Mouse (Mus musculus): ENCODE measurements around the gene Coq2. TPM values are rescaled to one million over a fixed set of nuclear protein-coding genes. Genes with fewer than 3 reads are reported as not detected.
A peak's percentile ranks its signal among the peaks of the same experiment; 100 is the strongest.

Coq2 gene
- polyA plus RNA-seq, 1 experiment from 2014 or later, result 52.7 TPM

GRCm38 (mm10) chr5:100697398-100697797 lies 22.5 kb upstream of the Coq2 start:
- no peak for ATAC-seq (ENCODE audit: low FRiP score)
- no peaks in the 10 kb centered on the region for H3K4me1 ChIP-seq
- H3K9ac ChIP-seq (replicated peaks), result no peak overlapping the region
- no peak overlapping the region for H3K4me2 ChIP-seq
- H3K27ac ChIP-seq (replicated peaks), result no peak overlapping the region
- WGBS, result 77% methylated on average over 2 of the region's 2 CpGs
- no peaks in the 10 kb centered on the region for H3K27me3 ChIP-seq (replicated peaks)
- H3K36me3 ChIP-seq, result no peaks in the 10 kb centered on the region
- no peak overlapping the region for H3K4me3 ChIP-seq (replicated peaks)
- H3K9me3 ChIP-seq (replicated peaks), result no peaks in the 10 kb centered on the region

GRCm38 (mm10) chr5:100685631-100686030 lies 10.7 kb upstream of the Coq2 start:
- H3K27ac ChIP-seq (replicated peaks), result no peak overlapping the region
- no peaks in the 10 kb centered on the region for H3K9me3 ChIP-seq (replicated peaks)
- no peak overlapping the region for H3K4me2 ChIP-seq
- H3K36me3 ChIP-seq, result no peaks in the 10 kb centered on the region
- H3K9ac ChIP-seq (replicated peaks), result no peak overlapping the region
- 67% methylated on average over 4 of the region's 4 CpGs for WGBS
- no peaks in the 10 kb centered on the region for H3K27me3 ChIP-seq (replicated peaks)
- H3K4me1 ChIP-seq, result no peaks in the 10 kb centered on the region
- ATAC-seq (ENCODE audit: low FRiP score), result no peak
- no peak overlapping the region for H3K4me3 ChIP-seq (replicated peaks)

- WGBS, result 74% methylated on average over 6 of the region's 6 CpGs
- no peak overlapping the region for H3K4me3 ChIP-seq (replicated peaks)
- no peaks in the 10 kb centered on the region for H3K27me3 ChIP-seq (replicated peaks)
- H3K9me3 ChIP-seq (replicated peaks), result no peaks in the 10 kb centered on the region
- no peak overlapping the region for H3K27ac ChIP-seq (replicated peaks)
- no peak overlapping the region for H3K4me2 ChIP-seq
- no peaks in the 10 kb centered on the region for H3K36me3 ChIP-seq
- H3K9ac ChIP-seq (replicated peaks), result no peak overlapping the region
- no peaks in the 10 kb centered on the region for H3K4me1 ChIP-seq
- ATAC-seq (ENCODE audit: low FRiP score), result no peak
Measured at GRCm38 (mm10) chr5:100680542-100680933, 5.6 kb upstream of the Coq2 start.

DNA sequence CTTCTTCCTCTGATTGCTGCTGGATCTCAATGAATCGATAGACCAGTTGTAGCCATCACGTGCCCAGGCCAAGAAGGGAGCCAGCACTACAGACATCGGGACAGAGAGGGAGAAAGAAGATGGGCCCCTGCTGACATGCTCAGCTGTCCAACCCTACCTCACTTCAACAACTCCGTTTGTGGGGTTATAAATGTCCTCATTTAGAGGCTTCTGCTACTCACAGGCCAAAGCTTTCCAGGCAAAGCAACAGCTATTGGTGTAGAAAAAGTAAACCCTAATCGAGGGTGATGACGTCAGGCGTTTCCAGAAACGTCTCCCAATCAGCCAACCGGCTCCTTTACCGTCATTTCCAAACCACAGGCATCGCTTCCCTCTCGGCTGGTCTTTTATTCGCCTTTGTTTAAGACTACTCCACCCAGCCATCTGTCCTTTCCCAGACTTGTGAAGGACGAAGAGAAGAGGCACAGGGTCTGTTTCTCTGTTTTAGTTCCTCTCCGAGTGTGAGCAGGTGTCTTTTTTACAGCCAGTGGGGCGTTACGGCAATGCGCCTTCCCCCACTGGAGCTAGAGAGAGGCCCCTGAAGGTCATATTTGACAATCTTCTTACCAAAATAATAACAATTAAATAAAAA lies 5.1 kb upstream of the Coq2 start:
- Histone ChIP-seq H3K4me1 (peaks cover 2% of the 10 kb centered on the region), H3K9me3 (replicated peaks) (no peaks in the 10 kb centered on the region), H3K9ac (replicated peaks) (no peak overlapping the region), H3K36me3 (no peaks in the 10 kb centered on the region), H3K4me3 (replicated peaks) (no peak overlapping the region), H3K27me3 (replicated peaks) (no peaks in the 10 kb centered on the region), H3K27ac (replicated peaks) (no peak overlapping the region), H3K4me2 (no peak overlapping the region)
- 56% methylated on average over 18 of the region's 18 CpGs for WGBS
- ATAC-seq (ENCODE audit: low FRiP score), result no peak

DNA sequence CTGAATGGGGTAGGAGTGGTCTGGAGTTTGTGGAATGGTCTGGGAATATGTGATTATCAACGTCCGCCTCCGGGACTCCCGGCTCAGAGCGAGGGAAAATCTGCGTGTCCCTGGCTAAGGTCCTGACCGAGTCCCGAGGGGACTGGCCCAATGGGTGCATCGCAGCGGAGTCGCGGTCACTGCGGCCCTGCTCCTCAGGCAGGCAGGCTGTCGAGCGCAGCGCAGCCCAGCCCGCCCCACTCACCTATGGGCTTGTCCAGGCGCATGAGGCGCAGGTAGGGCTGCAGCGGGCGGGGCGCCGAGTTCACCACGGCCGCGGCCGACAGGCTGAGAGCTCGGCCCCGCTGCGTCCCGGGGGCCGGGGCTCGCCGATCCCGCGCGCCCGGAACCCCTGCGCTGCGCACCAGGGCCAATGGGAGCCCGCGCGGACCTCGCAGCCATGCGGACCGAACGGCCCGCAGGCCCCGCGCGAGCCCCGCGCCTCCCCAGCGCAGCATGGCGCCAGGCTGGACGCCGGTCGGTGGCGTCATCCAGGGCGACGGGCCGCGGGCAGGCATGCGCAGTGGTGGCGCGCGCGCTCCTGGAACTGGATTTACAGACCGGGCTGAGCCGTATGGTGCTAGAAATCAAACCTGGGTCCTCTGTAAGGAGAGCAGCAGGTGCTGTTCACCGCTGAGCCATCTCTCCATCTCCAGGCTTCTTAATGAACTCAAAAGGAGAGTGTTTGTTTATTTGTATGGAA lies 1.0 kb downstream of the Coq2 start:
- H3K9me3 ChIP-seq (replicated peaks), result no peaks in the 10 kb centered on the region
- H3K4me1 ChIP-seq, result peaks cover 27% of the 10 kb centered on the region
- peak overlapping the region; percentile 78 for H3K27ac ChIP-seq (replicated peaks)
- peak overlapping the region; percentile 74 for H3K4me2 ChIP-seq
- H3K36me3 ChIP-seq, result 0 out of 2 replicates have a peak, but pooled peaks cover 3% of the 10 kb centered on the region
- WGBS, result under 1% methylated on average over 50 of the region's 71 CpGs
- peak overlapping the region; percentile 81 for H3K4me3 ChIP-seq (replicated peaks)
- peak; percentile 98 for ATAC-seq (ENCODE audit: low FRiP score)
- no peaks in the 10 kb centered on the region for H3K27me3 ChIP-seq (replicated peaks)
- peak overlapping the region; percentile 85 for H3K9ac ChIP-seq (replicated peaks)

DNA sequence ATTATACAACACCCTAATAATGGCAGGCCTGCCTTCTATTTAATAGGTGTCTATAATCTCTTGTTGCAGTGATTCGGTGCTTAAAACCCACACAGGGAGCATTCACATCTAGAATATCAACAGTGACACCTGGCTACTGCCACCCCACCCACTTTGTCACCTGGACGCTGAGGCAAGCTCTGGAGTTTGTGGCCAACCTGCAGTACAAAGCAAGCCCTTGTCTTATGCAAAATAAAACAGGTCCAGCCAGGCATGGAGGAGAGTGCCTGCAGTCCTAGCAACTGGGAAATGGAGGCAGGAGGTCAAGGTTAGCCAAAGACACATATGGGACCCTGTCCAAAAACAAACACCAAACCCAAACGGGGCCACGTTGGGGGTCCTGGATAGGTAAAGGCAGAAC lies 2.5 kb downstream of the Coq2 start:
- Histone ChIP-seq H3K9me3 (replicated peaks) (no peaks in the 10 kb centered on the region), H3K4me2 (no peak overlapping the region), H3K4me3 (replicated peaks) (no peak overlapping the region), H3K27me3 (replicated peaks) (no peaks in the 10 kb centered on the region), H3K9ac (replicated peaks) (no peak overlapping the region), H3K36me3 (peaks cover 5% of the 10 kb centered on the region; the same call in 1 of the 2 replicates), H3K27ac (replicated peaks) (no peak overlapping the region), H3K4me1 (peaks cover 27% of the 10 kb centered on the region)
- 91% methylated on average over 4 of the region's 4 CpGs for WGBS
- no peak for ATAC-seq (ENCODE audit: low FRiP score)

GRCm38 (mm10) chr5:100671897-100672296 lies 3.0 kb downstream of the Coq2 start:
- Histone ChIP-seq H3K27me3 (replicated peaks) (no peaks in the 10 kb centered on the region), H3K9me3 (replicated peaks) (no peaks in the 10 kb centered on the region), H3K9ac (replicated peaks) (no peak overlapping the region), H3K4me1 (peaks cover 27% of the 10 kb centered on the region), H3K27ac (replicated peaks) (no peak overlapping the region), H3K4me2 (no peak overlapping the region), H3K4me3 (replicated peaks) (no peak overlapping the region), H3K36me3 (peaks cover 7% of the 10 kb centered on the region; the same call in 1 of the 2 replicates)
- ATAC-seq (ENCODE audit: low FRiP score), result no peak
- WGBS, result 87% methylated on average over 3 of the region's 3 CpGs

DNA sequence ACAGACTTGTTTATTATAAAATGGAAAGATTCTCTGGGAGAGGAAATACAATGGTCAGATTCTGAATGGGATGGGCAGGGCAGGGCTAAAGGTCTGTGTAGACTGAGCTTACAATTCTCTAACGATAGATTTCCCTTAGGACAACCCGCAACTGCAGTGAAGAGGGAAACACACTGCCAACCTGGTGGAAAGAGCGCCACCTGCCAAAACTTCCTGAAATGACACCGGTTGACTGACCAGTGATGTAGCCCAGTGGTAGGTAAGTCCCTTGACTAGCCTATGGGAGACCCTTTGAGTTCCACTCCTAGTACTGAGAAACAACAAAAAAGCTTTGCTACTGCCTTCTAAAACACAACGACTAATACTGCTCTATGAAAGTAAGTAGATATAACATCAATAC lies 3.5 kb downstream of the Coq2 start:
- Histone ChIP-seq H3K9ac (replicated peaks) (no peak overlapping the region), H3K4me2 (no peak overlapping the region), H3K27ac (replicated peaks) (no peak overlapping the region), H3K27me3 (replicated peaks) (no peaks in the 10 kb centered on the region), H3K4me1 (peaks cover 27% of the 10 kb centered on the region), H3K36me3 (peaks cover 7% of the 10 kb centered on the region; the same call in 1 of the 2 replicates), H3K4me3 (replicated peaks) (no peak overlapping the region), H3K9me3 (replicated peaks) (no peaks in the 10 kb centered on the region)
- ATAC-seq (ENCODE audit: low FRiP score), result no peak
- WGBS, result 30% methylated on average over 5 of the region's 5 CpGs

DNA sequence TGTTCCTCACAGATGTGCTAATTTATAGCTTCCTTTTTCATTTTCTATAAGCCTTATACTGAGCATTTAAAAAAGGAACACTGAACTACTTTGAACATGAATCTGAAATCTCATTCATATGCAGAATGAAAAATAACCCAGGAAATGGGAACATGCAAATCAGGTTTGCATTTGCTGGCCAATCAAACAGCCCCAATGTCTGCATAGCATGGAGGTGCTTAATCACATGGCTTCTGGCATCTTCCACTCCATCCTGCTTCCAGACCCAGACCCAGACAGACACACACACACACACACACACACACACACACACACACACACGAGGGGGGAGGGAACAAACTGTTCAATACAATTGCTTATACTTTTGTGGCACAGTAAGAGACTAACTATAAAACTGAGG lies 8.0 kb downstream of the Coq2 start:
- Histone ChIP-seq H3K27ac (replicated peaks) (no peak overlapping the region), H3K36me3 (peaks cover 27% of the 10 kb centered on the region), H3K4me3 (replicated peaks) (no peak overlapping the region), H3K4me1 (peaks cover 4% of the 10 kb centered on the region; the same call in 1 of the 2 replicates), H3K4me2 (no peak overlapping the region), H3K27me3 (replicated peaks) (no peaks in the 10 kb centered on the region), H3K9me3 (replicated peaks) (no peaks in the 10 kb centered on the region), H3K9ac (replicated peaks) (no peak overlapping the region)
- WGBS, result 93% methylated on average over 1 of the region's 1 CpGs
- ATAC-seq (ENCODE audit: low FRiP score), result no peak

DNA sequence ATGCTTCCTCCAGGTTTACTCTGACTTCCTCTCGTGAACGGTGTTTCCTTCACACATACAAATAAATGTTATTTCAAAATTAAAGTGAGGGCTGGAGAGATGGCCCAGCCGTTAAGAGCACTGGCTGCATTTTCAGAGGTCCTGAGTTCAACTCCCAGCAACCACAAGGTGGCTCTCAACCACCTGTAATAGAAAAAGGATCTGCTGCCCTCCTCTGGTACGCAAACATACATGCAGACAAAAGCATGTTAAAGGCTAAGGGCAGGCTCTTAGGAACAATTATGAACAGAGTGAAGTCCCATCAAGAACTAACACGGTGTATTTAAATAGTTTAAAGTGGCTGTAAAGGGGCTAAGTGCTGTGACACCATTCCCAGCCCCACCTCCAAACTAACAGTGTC lies 11.1 kb downstream of the Coq2 start:
- Histone ChIP-seq H3K27me3 (replicated peaks) (no peaks in the 10 kb centered on the region), H3K4me3 (replicated peaks) (no peak overlapping the region), H3K36me3 (peaks cover 45% of the 10 kb centered on the region), H3K9ac (replicated peaks) (no peak overlapping the region), H3K9me3 (replicated peaks) (no peaks in the 10 kb centered on the region), H3K27ac (replicated peaks) (no peak overlapping the region), H3K4me2 (no peak overlapping the region), H3K4me1 (no peaks in the 10 kb centered on the region)
- ATAC-seq (ENCODE audit: low FRiP score), result no peak
- WGBS, result 60% methylated on average over 5 of the region's 5 CpGs

DNA sequence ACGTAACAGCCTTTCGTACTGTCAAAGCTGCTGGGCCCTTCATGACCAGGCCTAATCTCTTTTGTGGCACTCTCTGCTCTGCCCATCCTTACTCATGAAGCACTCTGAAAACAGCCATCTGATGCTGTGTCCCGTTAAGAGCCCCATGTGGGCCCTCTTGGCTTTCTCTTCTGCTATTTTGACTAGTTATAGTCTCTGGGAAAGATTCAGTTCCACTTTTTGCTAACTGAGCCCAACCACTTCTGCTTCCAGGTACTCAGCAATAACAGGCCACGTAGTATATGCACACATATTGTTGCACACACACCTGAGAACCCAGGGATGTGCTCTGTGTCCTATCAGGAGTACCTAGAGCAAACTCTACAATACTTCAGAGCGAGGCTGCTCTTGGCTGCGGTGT lies 11.9 kb downstream of the Coq2 start:
- Histone ChIP-seq H3K4me3 (replicated peaks) (no peak overlapping the region), H3K27ac (replicated peaks) (no peak overlapping the region), H3K4me1 (no peaks in the 10 kb centered on the region), H3K4me2 (no peak overlapping the region), H3K36me3 (peaks cover 51% of the 10 kb centered on the region), H3K9ac (replicated peaks) (no peak overlapping the region), H3K27me3 (replicated peaks) (no peaks in the 10 kb centered on the region), H3K9me3 (replicated peaks) (no peaks in the 10 kb centered on the region)
- WGBS, result 93% methylated on average over 6 of the region's 6 CpGs
- no peak for ATAC-seq (ENCODE audit: low FRiP score)

DNA sequence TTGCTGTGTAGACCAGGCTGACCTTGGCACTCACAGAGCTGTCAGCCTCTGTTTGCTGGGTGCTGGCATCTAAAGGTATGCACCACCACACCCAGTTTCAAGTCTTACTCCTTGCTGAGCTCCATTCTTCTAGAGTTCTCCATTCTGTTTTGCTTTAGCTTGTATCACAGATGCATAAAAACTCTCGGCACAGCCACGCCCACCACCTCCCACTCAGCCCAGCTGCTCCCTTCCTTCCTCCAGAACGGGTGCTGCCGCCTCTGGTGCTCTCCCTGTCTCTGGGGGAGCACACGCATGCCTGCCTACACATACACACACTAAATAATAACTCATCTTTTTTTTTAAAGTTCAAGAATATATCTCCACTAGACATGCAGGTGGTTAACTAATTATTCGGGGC lies 16.5 kb downstream of the Coq2 start:
- H3K27ac ChIP-seq (replicated peaks), result no peak overlapping the region
- ATAC-seq (ENCODE audit: low FRiP score), result no peak
- H3K9ac ChIP-seq (replicated peaks), result no peak overlapping the region
- no peak overlapping the region for H3K4me3 ChIP-seq (replicated peaks)
- H3K27me3 ChIP-seq (replicated peaks), result no peaks in the 10 kb centered on the region
- H3K9me3 ChIP-seq (replicated peaks), result no peaks in the 10 kb centered on the region
- 90% methylated on average over 6 of the region's 6 CpGs for WGBS
- no peaks in the 10 kb centered on the region for H3K4me1 ChIP-seq
- peaks cover 74% of the 10 kb centered on the region for H3K36me3 ChIP-seq
- H3K4me2 ChIP-seq, result no peak overlapping the region
